Mouse (Mus musculus) ES-E14 (cell line): ENCODE results near the gene Apol11a. TPM values are rescaled to one million over a fixed set of nuclear protein-coding genes. Genes with fewer than 3 reads are reported as not detected.
"Not testable (repeated sequence)": the region's sequence is repeated elsewhere in the genome, so short reads cannot be mapped to it uniquely, and the experiment has no call there.

ENCODE experiments used
- DNase-seq: peaks from one replicate; pipeline ENCODE4 v3.0.0-alpha.2; 2013; ENCODE audit warnings: low read depth, low spot score
- H3K27ac ChIP-seq: 2 replicates; pipeline ENCODE4 v1.5.1; 2012; ENCODE audit warnings: low read depth, mild to moderate bottlenecking, low read length, moderate library complexity, mixed read lengths; ENCODE audit not compliant: poor library complexity, insufficient read depth, severe bottlenecking
- H3K36me3 ChIP-seq: 2 replicates; pipeline ENCODE4 v1.6.1; 2012; ENCODE audit warnings: mild to moderate bottlenecking, low read length, moderate library complexity, mixed read lengths; ENCODE audit not compliant: control insufficient read depth, poor library complexity, insufficient read depth, severe bottlenecking
- H3K4me1 ChIP-seq, 2 experiments: fragments of 150-350 bp in 1 of 2; sonication (generic) in 1 of 2; 2 replicates each; pipeline ENCODE4 v1.6.1; 2012; ENCODE audit warnings: low read length in 2 of 2, mild to moderate bottlenecking in 1 of 2, mixed read lengths in 1 of 2; ENCODE audit not compliant: control insufficient read depth in 2 of 2, insufficient read depth in 2 of 2, poor library complexity in 1 of 2
- H3K4me3 ChIP-seq, 2 experiments: fragments of 150-350 bp in 1 of 2; sonication (generic) in 1 of 2; 2 replicates each; pipeline ENCODE4 v1.5.1; 2012; ENCODE audit warnings: low read length in 2 of 2, low read depth in 1 of 2, mild to moderate bottlenecking in 1 of 2, mixed read lengths in 1 of 2; ENCODE audit not compliant: insufficient read depth in 1 of 2, poor library complexity in 1 of 2, severe bottlenecking in 1 of 2
- H3K9ac ChIP-seq: 2 replicates; pipeline ENCODE4 v1.6.1; 2012; ENCODE audit warnings: low read depth, mild to moderate bottlenecking, low read length, mixed read lengths; ENCODE audit not compliant: poor library complexity, insufficient read depth, severe bottlenecking
- H3K9me3 ChIP-seq: fragments of 150-350 bp; sonication (generic); 2 replicates; pipeline ENCODE4 v1.6.1; 2012; ENCODE audit warnings: low read depth, mild to moderate bottlenecking, low read length; ENCODE audit not compliant: control insufficient read depth, insufficient read depth
- CHD2 ChIP-seq: IDR thresholded peaks from 2 replicates; pipeline ENCODE4 v1.6.1; 2014; ENCODE audit warnings: mild to moderate bottlenecking, low read depth, low read length, inconsistent platforms
- HCFC1 ChIP-seq: IDR thresholded peaks from 2 replicates; pipeline ENCODE4 v1.6.1; 2012; ENCODE audit warnings: low read length, inconsistent platforms, borderline replicate concordance; ENCODE audit not compliant: insufficient read depth
- MAFK ChIP-seq: IDR thresholded peaks from 2 replicates; pipeline ENCODE4 v1.6.1; 2014; ENCODE audit warnings: mild to moderate bottlenecking, low read depth, low read length, inconsistent platforms; ENCODE audit not compliant: insufficient read depth
- ZC3H11A ChIP-seq: IDR thresholded peaks from 2 replicates; pipeline ENCODE4 v1.6.1; 2012; ENCODE audit warnings: low read depth, mild to moderate bottlenecking, inconsistent platforms, low read length, borderline replicate concordance
- ZNF384 ChIP-seq: IDR thresholded peaks from 2 replicates; pipeline ENCODE4 v1.6.1; 2012; ENCODE audit warnings: low read depth, low read length, inconsistent platforms
- in situ Hi-C, 2 experiments: fragments of 600-800 bp; cut with MboI; formaldehyde crosslinking; loops; one replicate each; pipeline ENCODE4 v1.15.1; 2025; ENCODE audit warnings: low sequenced_read_pairs in 2 of 2, inconsistent platforms in 1 of 2; ENCODE audit not compliant: unreplicated experiment in 2 of 2
- total RNA-seq: library from RNA; depleted of rRNA; stranded (reverse); fragments of 300-350 nt; gene quantifications from 2 replicates; pipeline ENCODE4 v1.2.3, GENCODE M21; 2012; rRNA removed

Gene Apol11a
- total RNA-seq, 1 experiment, result not detected

GRCm38 (mm10) chr15:77523186-77523843 is 15.2 kb downstream of the Apol11a start:
- H3K4me1 ChIP-seq, H3K27ac ChIP-seq, H3K4me3 ChIP-seq, H3K9ac ChIP-seq, H3K36me3 ChIP-seq, in situ Hi-C loops, H3K9me3 ChIP-seq: not testable (repeated sequence)
- peak; percentile 44 for DNase-seq

GRCm38 (mm10) chr15:77533216-77533615 is 25.1 kb downstream of the Apol11a start, which contains the start of gene Apol7c:
Gene Apol7c (minus strand): TSS chr15:77533316.
- no peak for DNase-seq
- Histone ChIP-seq H3K4me1 (no peaks in the 10 kb centered on the region), H3K9me3 (no peaks in the 10 kb centered on the region), H3K9ac (no peak within 1 kb of the TSS), H3K4me3 (no peak within 1 kb of the TSS), H3K27ac (no peak within 1 kb of the TSS), H3K36me3 (no peaks in the 10 kb centered on the region)
- no peak for TF ChIP-seq ZNF384
- TF ChIP-seq MAFK, result no peak
- TF ChIP-seq CHD2, result no peak
- TF ChIP-seq HCFC1, result no peak
- no peak for TF ChIP-seq ZC3H11A
- in situ Hi-C loops, result no loop called here

- DNase-seq, H3K36me3 ChIP-seq, in situ Hi-C loops, H3K27ac ChIP-seq, H3K4me1 ChIP-seq, H3K9me3 ChIP-seq, H3K9ac ChIP-seq, H3K4me3 ChIP-seq: not testable (repeated sequence)
These were observed 31.1 kb downstream of the Apol11a start for GRCm38 (mm10) chr15:77539221-77539620.

DNA sequence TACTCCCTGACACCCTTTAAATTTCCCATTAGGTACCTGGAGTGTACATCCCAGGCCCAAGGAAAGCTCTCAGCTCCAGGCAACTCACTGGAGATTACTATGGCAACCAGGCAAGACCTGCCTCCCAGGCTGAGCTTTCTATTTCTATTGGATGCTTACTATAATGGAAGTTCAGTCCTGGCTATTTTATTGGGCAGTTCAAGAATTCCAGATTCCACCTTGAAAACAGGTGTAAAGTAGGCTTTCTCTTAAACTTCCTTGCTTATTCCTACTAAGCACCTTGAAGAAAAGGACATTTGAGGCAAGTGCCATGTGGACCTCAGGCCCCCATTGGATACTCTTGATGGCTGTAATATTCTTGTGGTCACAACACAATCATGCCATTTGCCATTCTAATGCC is 53.7 kb downstream of the Apol11a start, which contains the start of gene 1700025B11Rik:
TSS of gene 1700025B11Rik (minus strand) at position 101 of the 400 bp plus-strand sequence.
- Histone ChIP-seq H3K9ac (no peak within 1 kb of the TSS), H3K4me3 (no peak within 1 kb of the TSS), H3K27ac (no peak within 1 kb of the TSS), H3K4me1 (peaks cover 0 to 4% of the 10 kb centered on the region in 2 experiments; a peak in 1 of 4 replicates), H3K9me3 (no peaks in the 10 kb centered on the region), H3K36me3 (no peaks in the 10 kb centered on the region)
- in situ Hi-C loops, result no loop called here
- no peak for DNase-seq
- no peak for TF ChIP-seq CHD2
- no peak for TF ChIP-seq ZC3H11A
- TF ChIP-seq HCFC1, result no peak
- no peak for TF ChIP-seq MAFK
- no peak for TF ChIP-seq ZNF384

GRCm38 (mm10) chr15:77563219-77563618 is 55.1 kb downstream of the Apol11a start:
- no peak overlapping the region for H3K9ac ChIP-seq
- H3K27ac ChIP-seq, result no peak overlapping the region
- DNase-seq, result no peak
- in situ Hi-C loops, result no loop called here
- H3K4me1 ChIP-seq, result peaks cover 0 to 4% of the 10 kb centered on the region in 2 experiments; a peak in 1 of 4 replicates
- no peaks in the 10 kb centered on the region for H3K9me3 ChIP-seq
- TF ChIP-seq CHD2 (no peak), HCFC1 (no peak), MAFK (no peak), ZNF384 (no peak)
- no peaks in the 10 kb centered on the region for H3K36me3 ChIP-seq
- H3K4me3 ChIP-seq, result no peak overlapping the region

Other genes starting within 250 kb of the Apol11a start
- gene Rbfox2, start 201.3 kb upstream of the Apol11a start, total RNA-seq, result 55.3 and 56.4 TPM in 2 replicates
- 0.11 and 0.27 TPM in 2 replicates for gene Apol7a, start 109.2 kb upstream of the Apol11a start, total RNA-seq
- gene Apol9a, start 97.1 kb upstream of the Apol11a start, total RNA-seq, result not detected in 2 replicates
- 3.0 and 3.8 TPM in 2 replicates for gene Apol7b, start 60.8 kb upstream of the Apol11a start, total RNA-seq
- gene Apol10a, start 31.2 kb upstream of the Apol11a start, total RNA-seq, result not detected in 2 replicates
- not detected in 2 replicates for gene Apol7c, start 25.0 kb downstream of the Apol11a start, total RNA-seq
- not detected in 2 replicates for gene 1700025B11Rik, start 53.6 kb downstream of the Apol11a start, total RNA-seq
- 0.21 TPM in 1 of 2 replicates, not detected in the other for gene Apol10b, start 87.9 kb downstream of the Apol11a start, total RNA-seq
- not detected in 2 replicates for gene Gm36245, start 91.0 kb downstream of the Apol11a start, total RNA-seq
- gene Apol11b, start 135.0 kb downstream of the Apol11a start, total RNA-seq, result not detected in 2 replicates
- gene Apol7e, start 190.6 kb downstream of the Apol11a start, total RNA-seq, result 0.13 TPM in 1 of 2 replicates, not detected in the other
- not detected in 2 replicates for gene Apol9b, start 220.8 kb downstream of the Apol11a start, total RNA-seq
- 1.8 and 3.1 TPM in 2 replicates for gene Apol8, start 248.7 kb downstream of the Apol11a start, total RNA-seq